Mouse (Mus musculus): Measurements from ENCODE around the gene Gngt2.
A peak's percentile ranks its signal among the peaks of the same experiment; 100 is the strongest.

Gngt2 gene

DNA sequence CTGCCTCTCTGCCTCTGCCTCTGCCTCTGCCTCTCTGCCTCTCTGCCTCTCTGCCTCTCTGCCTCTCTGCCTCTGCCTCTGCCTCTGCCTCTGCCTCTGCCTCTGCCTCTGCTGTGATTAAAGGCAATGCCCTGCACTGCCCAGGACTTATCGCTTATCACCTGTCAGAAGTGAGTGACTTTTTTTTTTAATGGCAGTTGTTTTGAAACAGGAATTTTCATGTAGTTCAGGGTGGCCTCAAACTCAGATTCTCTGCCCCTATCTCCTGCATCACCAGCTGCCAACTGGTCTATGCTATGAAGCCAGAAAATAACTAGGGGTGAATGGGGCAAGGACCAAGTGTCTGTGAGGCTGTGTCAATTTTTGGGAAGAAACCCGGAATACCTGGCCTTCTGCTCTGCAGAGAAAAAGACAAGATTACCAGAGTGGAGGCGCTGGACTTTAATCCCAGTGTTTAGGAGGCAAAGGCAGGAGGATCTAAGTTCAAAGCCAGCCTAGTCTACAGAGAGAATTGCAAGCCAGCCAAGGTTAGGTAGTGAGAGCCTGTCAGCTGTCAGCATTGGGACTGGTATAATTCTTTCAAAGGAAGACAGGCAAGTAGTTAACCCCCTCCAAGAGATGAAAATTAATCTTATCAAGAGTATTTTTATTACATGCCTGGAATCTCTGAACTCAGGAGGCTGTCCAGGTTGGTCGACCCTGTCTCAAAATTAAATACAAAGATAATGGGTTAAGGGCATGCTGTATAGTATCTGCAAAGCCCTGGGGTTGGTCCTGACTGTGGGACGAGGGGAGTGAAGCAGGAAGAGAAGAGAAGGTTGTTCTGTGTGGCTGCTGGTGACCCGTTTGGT lies 10.5 kb upstream of the Gngt2 start:
- DNase-seq (ENCODE audit: low spot score): no peak

DNA sequence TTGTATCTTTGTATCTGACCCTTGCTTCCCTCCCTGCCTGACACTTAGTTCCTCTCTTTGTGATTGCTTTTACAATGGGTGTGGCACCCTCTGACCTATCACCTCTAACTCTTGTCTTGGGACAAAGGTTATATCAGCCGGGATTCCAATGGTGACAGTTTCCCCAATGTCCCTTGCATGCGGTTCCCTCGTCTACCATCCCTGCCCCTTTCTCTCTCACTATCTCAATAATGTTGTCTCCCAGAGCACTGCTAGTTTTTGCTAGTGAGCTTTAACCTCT lies 9.9 kb upstream of the Gngt2 start:
- no peak for DNase-seq (ENCODE audit: low spot score)

- DNase-seq (ENCODE audit: low spot score): peak; percentile 80
Observed at GRCm38 (mm10) chr11:95827464-95828085, 9.4 kb upstream of the Gngt2 start.

DNA sequence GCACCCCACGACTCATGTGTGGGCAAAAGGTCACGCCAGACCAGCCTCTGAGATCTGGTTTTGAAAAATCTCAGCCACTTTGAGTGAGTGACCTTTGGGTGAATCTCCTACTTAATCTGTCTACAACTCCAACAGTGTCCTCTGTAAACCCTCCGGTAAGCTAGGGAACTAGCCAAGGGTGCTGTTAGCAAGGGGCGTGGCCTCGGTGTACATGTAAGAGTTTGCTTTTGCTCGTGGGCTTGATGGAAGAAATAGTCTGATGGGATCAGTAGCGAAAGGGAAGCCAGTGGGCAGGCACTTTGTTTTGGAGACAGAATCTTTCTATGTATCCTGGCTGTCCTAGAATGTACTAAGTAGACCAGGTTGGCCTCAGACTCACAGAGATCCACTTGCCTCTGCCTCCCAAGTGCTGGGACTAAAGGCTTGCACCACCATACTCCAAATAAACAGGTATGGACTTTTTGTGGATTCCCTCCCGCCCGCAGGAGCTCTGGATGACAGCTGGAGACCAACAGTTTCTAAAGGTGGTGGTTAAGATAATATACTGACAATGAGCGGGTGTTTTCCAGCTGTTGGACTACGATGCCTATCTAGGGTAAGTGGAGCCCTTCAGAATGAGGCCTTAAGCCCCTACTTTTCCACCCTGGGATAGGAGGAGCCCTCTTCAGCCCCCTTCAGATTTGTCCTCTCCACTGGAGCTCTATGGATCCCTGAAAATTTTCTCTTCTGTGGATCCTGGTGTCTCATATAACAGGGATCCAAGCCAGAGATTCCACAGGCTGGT lies 8.6 kb upstream of the Gngt2 start:
- no peak for DNase-seq (ENCODE audit: low spot score)

DNA sequence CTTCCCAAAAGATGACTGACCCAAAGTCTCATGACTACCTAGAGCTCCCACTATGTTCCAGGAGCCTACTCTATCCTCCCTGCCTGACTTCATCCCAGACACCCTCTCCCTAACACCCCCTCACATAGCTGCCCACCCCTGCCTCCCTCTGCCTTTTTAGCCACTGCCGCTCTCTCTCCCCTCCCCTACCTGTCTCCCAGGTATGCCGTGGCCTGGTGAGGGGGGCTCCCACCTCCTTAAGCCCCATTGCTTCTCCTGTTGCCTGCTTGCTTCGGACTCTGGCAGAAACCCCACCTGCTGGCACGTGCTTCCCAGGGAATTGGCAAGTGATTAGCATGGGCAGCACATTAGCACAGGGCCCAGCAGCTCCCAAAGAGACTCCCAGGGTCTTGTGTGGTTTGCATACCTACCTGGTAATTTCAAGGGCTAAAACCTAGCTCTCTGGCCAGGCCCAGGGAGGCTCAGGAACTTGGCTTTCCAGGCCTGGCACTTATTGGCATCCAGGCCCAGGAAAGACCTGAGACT lies 7.4 kb upstream of the Gngt2 start:
- DNase-seq (ENCODE audit: low spot score): no peak

DNA sequence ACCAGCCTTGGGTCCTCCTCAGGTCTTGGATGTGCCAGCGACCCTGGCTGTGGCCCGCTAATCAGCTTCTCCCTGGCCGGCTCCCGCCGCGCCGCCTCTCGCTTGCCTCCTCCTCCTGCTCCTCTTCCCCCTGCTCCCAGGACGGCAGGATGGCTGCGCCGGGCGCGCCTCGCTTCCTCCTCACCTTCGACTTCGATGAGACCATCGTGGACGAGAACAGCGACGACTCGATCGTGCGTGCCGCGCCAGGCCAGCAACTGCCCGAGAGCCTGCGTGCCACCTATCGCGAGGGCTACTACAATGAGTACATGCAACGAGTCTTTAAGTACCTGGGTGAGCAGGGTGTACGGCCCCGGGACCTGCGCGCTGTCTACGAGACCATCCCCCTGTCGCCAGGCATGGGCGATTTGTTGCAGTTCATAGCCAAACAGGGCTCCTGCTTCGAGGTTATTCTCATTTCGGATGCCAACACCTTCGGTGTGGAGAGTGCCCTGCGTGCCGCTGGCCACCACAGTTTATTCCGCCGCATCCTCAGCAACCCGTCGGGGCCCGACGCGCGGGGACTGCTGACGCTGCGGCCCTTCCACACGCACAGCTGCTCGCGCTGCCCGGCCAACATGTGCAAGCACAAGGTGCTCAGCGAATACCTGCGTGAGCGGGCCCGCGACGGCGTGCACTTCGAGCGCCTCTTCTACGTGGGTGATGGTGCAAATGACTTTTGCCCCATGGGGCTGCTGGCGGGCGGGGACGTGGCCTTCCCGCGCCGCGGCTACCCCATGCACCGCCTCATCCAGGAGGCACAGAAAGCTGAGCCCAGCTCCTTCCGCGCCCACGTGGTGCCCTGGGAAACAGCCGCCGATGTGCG lies 6.4 kb upstream of the Gngt2 start:
- no peak for DNase-seq (ENCODE audit: low spot score)

DNA sequence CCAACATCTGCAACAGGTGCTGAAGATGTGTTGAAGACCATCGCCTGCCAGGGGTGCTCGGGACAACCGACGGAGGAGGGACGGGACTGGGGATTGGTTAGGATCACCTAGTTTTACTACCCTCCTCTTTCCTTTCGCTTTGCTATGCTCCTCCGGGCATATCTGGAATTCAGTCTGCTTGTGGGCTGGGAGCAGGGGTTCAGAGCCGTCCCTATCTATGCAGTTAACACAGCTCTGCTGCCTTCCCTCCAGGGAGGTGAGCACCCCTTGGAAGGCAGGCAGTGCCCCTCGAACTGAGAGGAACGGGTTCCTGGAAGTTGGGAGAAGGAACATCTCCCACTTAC lies 5.8 kb upstream of the Gngt2 start:
- DNase-seq (ENCODE audit: low spot score): no peak

DNA sequence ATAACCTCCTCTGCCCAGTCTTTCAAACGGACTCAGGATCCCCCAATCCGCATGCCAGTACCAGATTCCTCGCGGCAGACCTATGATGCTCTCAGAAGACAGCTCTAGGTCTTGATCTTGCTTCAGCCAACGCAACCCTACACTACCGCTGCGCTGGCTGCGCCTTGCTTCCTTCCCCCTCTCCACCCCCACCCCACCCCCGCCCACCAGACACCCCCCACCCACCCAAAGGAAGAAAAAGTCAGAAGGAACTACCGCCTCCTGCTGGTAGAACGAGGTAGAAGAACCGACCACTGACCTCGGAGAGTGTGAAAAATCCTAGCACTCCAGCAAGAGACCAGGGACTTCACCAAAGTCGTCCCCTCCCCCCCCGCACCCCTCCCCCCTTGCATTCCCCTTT lies 5.4 kb upstream of the Gngt2 start:
- DNase-seq (ENCODE audit: low spot score): no peak

DNA sequence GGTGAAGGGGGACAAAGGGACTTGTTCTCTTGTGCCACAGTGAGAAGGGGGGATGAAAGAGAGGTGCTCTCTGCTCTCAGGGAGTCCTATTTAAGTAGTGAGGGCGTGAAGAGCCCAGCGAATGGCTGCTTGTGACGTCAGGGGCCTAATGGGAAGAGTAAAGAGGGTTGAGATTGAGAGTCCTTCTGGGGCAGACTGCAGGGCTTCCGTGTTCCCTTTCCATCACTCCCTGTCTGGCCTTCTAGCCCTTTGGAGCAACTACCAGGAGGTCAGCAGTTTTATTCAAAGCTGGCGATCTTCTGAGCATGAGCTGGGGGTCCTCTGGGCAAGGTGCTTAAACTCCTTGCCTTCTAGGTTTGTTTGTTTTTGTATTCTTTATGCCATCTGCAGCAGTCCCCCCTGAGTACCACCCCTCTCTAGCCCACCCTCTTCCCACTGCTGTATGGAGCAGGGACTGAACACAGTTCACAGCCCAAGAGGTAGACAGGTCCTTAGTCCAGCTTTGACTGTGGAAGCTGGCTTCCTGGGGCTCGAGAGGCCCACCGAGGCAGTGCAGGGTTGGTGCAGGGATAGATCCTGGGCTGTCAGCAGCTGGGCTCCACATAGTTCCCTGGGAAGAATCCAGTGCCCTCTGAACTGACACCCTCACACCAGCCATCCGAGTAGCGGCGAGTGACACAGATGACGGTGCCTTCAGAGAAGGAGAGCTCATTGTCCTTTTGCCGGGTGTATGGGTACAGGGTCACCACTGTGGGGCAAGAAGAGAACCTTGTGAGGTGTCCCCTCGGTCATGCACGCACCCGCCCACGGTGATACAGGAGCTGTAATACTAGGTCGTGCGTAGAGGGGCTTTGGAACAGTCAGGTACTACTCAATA lies 4.6 kb upstream of the Gngt2 start:
- no peak for DNase-seq (ENCODE audit: low spot score)

GRCm38 (mm10) chr11:95833006-95833570 lies 3.9 kb upstream of the Gngt2 start:
- no peak for DNase-seq (ENCODE audit: low spot score)

GRCm38 (mm10) chr11:95833631-95834142 lies 3.3 kb upstream of the Gngt2 start:
- DNase-seq (ENCODE audit: low spot score): no peak

DNA sequence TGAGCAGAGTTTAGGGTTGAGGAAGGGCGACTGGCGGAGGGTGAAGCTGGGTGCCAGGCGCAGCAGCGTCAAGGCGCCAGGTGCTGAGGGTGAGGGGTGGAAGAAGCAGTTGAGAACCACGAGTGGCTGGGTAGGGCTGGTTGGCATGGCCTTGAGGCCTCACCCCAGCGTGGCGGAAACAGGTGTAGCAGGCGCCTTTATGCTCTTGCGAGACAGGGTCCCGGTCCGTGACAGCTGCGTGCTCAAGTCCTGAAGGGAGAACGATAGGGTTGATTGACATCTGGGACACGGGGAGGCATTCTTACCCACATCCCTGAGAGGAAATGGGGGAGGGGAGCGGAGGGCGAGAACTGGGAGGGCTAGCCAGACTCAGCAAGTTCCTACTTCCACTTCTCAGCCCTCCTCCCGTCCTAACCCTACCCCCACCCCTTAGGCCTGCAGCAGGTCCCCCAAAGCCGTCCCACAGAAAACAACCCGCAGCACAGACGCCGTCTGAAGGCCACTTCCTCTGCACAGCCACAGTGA lies 2.8 kb upstream of the Gngt2 start:
- DNase-seq (ENCODE audit: low spot score): no peak

DNA sequence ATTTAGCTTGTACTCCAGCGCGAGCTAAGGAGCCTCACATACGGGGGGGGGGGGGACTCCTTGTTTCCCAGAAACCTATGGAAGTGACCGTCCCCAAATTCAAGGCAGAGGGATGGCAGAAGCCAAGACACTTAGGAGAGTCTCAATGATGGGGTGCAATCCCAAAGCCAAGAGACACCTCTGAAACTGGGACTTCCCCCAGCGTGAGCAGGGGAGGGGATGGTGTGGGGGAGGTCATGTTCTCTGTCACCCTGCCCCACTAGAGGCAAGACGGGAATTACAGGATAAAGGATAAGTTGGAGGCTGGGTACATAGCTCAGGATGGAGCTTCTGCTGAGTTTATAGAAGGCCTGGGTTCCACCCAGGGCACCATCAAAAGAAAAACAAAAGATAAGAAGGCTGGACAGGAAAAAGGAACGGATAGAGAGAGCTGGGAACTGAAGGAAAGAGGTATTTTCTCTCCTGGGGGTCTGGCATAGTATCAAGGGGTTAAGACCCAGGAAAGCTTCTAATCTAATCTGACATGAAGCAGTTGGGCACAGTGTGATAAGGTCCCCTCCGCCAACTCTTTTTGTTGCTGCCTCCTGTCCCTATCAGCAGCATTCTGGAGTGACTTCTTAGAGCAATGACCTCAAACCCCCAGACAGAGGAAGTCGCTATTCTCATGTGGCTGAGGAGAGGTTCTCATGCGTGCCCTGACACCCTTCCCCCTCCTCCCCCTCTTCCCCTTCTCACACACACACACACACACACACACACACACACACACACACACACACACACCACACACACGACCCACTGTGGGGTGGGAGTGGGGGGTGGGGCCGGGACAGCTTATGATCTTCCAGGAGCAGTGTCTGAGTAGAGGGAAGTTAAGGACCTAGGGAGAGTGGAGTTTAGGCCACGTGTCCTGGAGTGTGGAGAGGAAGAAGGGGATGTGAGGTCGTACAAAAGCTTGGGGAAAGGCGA lies 2.0 kb upstream of the Gngt2 start:
- no peak for DNase-seq (ENCODE audit: low spot score)

GRCm38 (mm10) chr11:95835832-95836231 lies 1.2 kb upstream of the Gngt2 start:
- DNase-seq (ENCODE audit: low spot score): no peak

DNA sequence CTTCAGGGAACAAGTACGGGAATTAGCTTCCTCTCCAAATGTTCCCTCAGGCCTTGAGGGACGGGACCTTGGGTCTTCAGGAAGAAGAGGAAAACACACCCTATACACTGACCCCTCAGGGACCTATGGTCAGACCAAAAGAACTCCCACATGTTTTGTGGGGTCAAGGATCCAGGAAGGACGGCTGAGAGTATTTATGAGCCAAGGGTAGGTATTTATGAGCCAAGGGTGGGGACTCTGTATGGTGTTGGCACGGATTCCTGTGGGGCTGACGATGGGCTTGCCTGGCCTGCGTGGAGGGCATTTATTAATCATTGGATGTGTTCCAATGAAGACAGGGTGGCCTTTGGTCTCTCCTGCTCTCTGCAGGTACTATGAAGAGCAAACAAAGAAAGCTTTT lies 583 bp upstream of the Gngt2 start:
- DNase-seq (ENCODE audit: low spot score): no peak

DNA sequence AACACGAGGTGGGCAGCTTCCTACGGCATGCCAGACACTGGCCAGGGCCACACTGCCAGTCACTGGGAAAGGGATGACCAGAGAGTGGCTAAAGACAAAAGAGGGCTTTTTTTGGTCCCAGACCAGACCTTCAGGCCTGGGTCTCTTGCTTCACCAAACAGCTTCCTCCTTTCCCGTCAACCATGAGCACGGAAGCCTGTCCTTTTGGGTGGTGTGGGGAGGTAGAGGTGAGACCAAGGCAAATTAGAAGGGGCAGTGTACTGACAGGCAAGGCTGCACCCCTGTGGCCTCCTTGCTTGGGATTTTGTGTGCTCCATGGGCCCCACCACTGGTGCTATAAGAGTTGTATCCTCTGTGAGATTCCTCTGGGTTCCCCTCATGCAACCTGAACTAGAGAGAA lies 1.6 kb downstream of the Gngt2 start:
- DNase-seq (ENCODE audit: low spot score): no peak

- no peak for DNase-seq (ENCODE audit: low spot score)
Observed at GRCm38 (mm10) chr11:95838999-95839868, 2.2 kb downstream of the Gngt2 start.

Data from urinary bladder, postnatal 14 days (tissue).